Mouse (Mus musculus): ENCODE results near the gene Tcf12.
A peak's percentile ranks its signal among the peaks of the same experiment; 100 is the strongest.

The Tcf12 gene

DNA sequence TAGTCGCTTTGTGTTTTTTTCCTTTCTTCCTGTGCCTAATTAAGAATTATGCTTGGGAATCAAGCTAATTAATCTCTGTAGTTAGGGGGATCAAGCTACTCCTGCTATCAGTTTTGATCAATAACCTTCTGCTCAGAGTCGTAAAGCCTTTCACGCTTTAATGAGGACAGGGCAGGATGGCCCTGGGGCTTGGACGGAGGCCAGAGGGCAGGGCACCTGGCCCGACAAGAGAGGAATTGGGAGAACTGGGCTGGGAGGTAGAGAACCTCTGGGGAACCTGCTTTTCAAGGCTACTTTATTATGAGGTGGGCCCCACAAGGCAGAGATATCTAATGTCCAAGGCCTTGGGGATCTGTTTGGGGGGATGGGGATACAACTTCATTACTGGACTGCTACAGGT is 274.3 kb downstream of the Tcf12 start:
- DNase-seq (ENCODE audit: low read depth, low spot score) = no peak

DNA sequence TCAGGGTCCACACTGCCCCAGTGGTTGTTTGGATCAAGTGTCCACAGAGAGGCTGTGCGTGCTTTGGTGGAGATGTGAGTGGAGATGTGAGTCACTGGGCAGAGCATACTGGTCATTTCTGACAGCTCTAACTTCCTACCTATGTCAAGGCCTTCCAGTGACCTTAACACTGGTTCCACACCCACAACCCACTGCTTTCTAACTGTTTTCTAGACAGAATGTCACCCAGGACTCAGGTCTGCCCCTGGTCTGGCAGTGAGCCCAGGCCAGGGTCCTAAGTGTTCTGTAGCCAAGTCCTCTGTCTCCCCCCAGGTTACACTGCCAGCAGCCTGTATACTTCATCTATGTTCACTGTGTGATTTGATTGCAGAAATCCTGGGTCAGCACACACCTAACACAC is 275.3 kb downstream of the Tcf12 start:
- no peak for DNase-seq (ENCODE audit: low read depth, low spot score)

DNA sequence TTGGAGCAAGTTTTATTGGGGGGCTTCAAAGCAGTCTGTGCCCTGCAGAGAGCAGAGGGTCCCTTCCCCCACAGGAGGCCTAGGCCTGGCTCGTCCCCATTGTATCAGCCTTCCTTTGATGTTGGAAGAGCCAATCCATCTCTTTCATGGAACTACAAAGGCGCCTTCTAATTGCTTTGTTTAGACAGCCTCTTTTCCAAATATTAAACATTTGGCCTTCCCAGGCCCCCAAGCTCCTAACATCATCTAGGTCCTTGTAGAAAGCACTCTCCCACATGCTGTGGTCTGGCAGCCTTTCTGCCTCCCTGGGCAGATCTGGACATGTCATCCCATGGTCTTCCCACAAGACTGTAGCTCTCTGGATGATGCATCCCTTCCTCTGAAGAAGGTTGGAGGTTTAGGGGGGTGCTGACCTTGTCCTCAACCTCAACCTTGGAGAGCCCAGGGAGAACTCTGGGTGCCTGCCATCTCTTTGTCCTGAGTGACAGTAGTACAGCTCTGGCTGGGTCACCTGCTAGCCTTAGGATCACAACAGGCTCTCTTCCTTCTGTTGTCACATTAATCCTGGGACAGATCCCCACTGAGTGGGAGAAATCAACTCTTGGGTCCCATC is 276.4 kb downstream of the Tcf12 start:
- DNase-seq (ENCODE audit: low read depth, low spot score) = no peak

DNA sequence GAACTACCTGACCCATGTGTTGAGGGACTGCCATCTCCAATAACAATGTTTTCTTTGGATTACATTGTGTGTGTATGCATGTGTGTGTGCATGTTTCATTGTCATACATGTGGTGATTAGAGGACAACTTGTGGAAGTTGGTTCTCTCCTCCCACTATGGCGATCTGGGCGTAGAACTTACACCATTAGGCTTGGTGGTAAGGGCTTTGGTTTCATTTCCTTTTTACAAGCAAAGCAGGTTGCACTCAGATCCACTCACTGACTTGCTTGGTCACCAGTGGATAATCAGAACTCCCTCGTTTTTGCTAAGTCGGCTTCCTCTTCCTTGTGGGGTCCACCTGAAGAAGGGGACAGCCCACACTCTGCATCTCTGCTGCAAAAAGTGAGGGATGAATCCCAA is 277.0 kb downstream of the Tcf12 start:
- DNase-seq (ENCODE audit: low read depth, low spot score) = no peak

DNA sequence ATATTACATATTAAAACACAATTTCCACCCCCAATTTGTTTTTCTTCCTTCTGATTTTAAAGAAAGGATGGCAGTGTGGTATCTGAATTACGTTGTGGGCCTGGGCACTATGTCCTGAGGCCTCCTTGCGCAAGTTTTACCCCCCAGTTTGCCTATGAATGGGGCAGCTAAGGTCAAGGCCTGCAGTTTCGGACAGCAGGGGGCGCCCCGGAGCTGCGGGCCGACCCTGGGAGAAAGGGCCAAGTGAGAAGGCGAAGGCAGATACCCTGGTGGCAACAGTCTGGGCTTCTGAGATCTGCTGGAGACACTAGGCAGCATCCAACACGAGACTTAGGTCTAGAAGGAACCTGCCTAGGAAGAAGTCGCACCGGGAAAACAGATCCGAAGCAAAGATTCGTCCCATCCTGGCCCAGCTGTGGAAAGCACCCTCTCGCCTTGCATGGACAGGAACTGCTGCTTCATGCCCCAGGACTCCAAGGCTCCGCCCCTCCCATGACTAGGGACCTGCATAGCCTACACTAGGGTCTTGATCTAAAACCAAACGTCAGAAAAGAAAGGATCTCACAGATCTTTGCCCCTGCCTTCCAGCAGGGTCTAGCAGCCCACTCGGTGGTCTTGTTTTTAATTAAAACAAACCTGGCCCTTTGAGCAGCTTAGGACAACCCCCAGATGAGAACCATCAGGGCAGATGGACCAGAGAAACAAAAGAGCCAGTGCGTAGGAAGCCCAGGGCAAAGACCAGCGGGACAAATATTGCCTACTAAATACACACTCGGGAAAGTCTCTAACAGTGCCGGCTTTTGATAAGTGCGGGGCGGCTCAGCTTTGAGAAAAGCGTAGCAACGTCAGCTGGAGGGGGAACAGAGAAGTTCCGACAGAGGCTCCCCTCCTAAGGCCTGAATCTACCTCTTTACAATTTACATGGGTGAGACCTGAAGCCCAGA is 279.6 kb downstream of the Tcf12 start:
- DNase-seq (ENCODE audit: low read depth, low spot score) = peak; percentile 48

DNA sequence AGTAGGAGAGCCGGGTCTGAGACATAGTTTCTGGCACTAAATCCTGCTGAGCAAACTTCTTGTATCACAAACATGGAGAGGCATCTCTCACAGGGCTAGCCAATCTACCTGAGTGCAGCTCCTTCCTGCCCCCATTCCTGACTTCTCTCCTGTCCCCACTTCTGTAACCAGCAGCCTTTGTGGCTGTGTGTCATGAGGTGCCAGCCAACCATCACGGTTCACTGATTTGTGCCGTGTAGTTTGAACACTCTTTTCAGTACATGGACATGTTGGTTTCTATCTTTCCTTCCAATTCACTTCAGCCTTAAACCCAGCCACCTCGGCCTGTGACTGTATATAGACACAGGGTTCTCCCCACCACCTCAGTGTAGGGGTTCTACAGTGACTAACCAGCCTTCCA is 280.7 kb downstream of the Tcf12 start:
- DNase-seq (ENCODE audit: low read depth, low spot score) = no peak

DNA sequence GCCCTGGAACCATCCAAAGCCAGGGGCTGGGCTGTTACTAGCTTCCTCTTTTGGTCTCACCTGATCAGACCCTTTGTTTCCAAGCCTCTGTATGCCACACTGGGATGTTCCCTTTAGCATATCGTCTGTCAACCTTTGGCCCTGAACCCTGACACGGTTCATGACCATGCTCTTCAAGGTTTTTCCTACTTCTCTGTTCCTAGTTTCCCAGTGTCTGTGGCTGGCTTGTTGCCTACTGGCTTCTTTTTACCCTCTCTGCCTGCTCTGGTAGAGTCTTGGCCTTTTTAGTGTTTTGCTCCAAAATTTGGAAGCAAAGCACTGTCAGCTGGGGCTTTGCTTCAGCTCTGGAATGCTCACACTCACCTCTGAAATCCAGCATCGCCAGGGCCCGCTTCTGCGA is 281.3 kb downstream of the Tcf12 start:
- no peak for DNase-seq (ENCODE audit: low read depth, low spot score)

DNA sequence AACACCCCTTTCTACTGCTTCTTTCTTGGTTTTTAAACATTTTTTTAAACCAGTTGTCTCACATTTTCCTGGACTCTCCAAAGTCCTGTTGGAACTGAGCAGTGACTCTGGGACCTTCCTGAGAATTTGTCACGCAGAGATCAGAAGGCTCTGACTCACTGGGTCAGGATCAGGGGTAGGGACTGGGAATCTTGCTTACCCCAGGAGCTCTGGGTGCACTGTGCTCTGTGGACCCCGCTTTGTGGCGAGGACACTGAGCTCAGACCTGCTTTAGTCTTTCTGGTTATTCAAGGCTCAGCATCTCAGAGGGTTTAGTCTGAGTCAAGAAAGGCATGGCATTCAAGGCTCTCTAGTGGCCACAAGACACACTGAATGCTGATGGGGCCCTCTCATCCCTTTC is 281.9 kb downstream of the Tcf12 start:
- DNase-seq (ENCODE audit: low read depth, low spot score) = no peak

DNA sequence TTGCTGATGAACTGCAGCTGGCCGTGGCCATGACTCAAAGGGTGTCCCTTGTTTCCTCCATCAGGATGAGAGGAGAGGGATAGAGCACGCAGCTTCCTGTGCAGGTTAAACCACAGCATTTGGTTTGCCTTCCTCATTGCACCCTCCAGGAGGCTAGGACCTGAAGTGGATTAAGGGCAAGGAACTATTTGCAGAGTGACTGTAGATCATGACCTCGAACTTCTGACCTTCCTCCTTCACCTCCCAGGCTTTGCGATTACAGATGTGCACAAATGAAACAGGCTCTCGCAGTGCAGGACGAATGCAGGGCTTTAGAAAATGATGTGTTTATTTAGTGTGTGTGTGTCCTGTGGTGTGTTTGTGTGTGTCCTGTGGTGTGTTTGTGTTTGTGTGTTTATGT is 282.5 kb downstream of the Tcf12 start:
- DNase-seq (ENCODE audit: low read depth, low spot score) = no peak

DNA sequence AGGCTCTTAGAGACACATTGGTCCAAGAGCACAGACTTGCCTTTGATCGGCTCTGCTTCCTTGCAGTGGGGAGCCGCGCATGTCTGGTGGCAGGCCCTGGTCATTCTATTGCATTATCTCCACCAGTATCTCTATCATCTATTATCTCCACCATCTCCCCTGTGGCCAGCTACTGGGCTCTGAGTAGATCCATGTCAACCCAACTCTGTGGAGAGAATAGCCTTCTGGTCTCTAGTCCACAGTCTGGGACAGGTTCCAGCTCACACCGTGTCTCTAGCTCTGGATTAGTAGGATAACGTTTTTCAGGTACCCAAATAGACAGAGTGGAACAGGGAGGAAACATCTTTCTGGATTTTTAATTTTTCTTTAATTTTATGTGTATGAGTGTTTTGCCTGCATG is 284.3 kb downstream of the Tcf12 start:
- no peak for DNase-seq (ENCODE audit: low read depth, low spot score)

DNA sequence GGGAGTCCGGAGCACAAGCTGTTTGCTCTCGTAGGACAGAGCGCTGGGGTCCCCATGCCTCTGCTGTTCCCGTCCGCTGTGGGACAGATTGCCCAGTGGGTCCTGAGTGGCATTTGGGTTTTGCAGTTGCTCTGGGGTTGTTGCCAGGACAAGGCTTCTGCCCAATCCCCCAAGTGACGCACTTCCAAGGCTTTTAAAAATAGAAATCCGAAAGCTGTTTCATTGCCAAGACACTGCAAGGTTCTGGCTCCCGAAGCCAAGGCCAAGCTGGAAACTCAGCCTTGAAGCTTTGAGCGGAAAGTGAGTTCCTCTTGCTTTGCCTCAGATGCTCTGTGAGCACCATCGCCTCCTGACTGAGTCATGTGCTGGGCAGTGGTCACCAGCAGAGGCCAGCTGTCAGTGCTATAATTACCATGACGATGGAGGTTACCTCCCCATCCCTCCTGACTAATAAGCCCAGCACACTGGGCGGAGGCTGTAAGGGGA is 285.6 kb downstream of the Tcf12 start:
- DNase-seq (ENCODE audit: low read depth, low spot score) = peak; percentile 89

DNA sequence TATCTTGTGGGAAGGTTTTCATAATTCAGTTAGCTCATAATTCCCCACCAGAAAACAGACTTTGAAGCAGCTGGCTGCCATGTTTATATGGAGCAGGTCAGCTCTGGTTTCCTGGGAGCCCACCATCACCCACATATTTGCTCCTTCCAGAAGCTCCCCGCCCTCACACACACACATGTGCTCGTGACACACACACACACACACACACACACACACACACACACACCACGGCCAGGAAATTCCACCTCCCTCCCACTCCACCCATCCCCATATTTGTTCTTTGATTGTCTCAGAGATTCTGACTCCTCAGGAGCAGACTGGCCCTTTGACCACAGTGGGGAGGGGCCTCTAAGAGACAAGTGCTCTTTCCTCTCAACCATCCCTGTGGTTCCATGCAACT is 289.7 kb downstream of the Tcf12 start:
- no peak for DNase-seq (ENCODE audit: low read depth, low spot score)

DNA sequence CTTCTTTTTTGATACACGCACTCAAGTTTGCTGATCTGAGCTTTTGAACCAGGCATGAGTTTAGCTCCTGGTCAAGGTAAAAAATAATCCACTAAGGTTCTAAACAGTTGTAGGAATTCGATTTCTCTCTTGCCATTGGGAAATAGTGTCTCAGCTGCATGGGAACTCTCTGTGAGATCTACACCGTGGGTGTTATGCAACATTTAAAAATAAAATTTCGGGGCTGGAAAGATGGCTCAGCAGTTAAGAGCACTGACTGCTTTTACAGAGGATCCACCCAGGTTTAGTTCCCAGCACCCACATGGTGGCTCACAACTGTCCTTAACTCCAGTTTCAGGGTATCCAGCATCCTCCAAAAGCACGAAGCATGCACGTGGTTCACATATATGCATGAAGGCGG is 293.2 kb downstream of the Tcf12 start:
- no peak for DNase-seq (ENCODE audit: low read depth, low spot score)

DNA sequence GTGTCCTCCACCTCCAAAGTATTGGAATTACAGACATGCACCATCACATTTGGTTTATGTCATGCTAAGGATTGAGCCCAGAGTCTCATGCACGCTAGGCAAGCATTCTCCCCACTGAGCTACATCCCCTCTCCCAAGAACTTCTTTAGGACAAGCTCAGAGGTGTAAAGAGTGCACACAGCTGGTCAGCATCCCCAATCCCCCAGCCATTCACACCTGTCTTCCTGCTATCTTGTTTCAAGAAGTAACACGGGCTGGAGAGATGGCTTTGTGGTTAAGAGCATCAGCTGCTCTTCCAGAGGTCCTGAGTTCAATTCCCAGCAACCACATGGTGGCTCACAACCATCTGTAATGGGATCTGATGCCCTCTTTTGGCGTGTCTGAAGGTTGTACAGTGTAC is 295.6 kb downstream of the Tcf12 start:
- no peak for DNase-seq (ENCODE audit: low read depth, low spot score)

DNA sequence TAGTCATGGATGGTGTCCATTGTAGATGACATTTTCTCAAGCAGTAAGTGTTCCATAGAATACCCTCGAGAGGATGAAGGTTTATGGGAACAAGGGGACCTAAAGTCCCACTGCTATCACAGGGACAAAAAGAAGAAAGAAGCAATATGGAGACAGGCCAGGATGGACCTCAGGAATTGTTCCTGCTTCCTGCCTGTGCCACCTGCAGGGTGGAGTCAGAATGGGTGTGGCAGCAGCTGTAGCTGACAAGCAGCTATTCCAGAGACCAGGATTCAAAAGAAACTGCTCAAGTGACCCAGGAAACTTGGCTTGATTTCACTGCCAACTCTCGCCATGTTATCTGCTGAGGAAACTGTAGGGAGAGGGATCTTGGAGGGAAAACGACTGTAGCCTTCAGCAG is 298.1 kb downstream of the Tcf12 start:
- no peak for DNase-seq (ENCODE audit: low read depth, low spot score)

DNA sequence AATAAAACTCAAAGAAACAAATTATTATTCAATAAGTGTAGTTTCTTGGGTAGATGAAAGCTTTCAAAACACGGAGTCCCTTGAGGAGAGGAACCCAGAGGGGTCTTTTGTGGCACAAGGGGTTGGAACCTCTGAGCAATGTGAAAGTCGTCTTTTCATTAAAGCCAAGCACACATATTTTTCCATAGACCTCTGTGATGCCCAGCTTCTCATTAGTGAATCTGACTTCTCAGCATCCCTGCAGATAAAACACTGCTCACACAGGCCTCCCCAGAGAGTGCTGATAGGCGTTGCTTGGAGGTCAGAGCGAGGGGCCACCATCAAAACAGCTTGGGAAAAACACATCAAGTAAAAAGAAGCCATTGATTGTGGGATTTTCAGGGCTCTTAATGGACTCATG is 298.8 kb downstream of the Tcf12 start:
- no peak for DNase-seq (ENCODE audit: low read depth, low spot score)

DNA sequence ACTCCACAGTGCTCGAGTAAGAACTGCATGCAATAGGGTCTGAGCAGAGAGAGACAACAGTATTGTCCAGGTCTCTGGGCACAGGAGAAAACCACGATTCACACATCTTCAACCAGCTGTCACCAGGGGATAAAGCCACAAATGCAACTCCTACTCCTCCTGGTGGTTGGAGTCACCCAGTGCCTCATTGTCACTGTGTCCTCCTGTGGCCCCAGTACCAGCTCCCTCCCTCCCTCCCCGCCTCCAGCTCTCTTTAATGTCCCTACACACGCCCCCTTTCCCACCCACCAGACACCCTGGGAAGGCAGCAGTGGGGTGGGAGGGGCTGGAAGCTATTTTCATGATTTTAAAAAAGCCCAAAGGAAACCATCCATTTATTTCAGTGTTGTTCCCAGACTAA is 299.3 kb downstream of the Tcf12 start:
- DNase-seq (ENCODE audit: low read depth, low spot score) = no peak

DNA sequence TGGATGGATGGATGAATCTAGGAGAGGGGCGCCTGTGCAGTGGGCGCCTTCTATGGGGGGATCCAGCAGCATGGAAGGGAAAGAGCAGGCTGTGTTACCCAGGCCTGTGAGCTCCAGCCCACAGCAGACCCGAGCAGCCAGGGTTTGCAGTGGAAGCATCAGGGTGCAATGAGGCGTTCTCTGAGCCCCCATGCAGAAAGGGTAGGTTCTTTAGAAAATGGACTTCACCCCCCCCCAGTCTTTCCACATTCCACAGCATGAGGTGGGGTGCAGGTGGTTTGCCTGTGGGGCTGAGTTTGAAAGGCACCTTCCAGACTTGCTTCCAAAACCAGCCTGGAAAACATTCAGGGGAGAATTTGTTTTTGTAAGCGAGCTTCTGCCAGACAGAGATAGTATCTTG is 300.3 kb downstream of the Tcf12 start:
- no peak for DNase-seq (ENCODE audit: low read depth, low spot score)

DNA sequence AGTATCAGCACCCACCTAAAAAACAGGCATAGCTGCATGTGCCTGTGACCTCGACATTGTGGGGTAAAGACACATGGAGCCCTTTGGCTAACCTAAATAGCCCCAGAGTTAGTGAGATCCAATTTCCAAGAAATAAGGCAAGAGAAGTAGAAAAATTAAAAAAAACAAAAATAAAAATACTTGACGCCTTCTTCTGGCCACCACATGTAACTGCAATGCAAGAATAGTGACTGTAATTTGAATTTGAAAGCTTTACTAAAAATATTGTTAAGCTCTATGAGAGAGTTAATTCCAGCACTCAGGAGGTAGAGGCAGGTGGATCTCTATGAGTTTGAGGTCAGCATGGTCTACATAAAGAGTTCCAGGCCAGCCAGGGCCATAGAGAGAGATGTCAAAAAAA is 300.9 kb downstream of the Tcf12 start:
- DNase-seq (ENCODE audit: low read depth, low spot score) = no peak

DNA sequence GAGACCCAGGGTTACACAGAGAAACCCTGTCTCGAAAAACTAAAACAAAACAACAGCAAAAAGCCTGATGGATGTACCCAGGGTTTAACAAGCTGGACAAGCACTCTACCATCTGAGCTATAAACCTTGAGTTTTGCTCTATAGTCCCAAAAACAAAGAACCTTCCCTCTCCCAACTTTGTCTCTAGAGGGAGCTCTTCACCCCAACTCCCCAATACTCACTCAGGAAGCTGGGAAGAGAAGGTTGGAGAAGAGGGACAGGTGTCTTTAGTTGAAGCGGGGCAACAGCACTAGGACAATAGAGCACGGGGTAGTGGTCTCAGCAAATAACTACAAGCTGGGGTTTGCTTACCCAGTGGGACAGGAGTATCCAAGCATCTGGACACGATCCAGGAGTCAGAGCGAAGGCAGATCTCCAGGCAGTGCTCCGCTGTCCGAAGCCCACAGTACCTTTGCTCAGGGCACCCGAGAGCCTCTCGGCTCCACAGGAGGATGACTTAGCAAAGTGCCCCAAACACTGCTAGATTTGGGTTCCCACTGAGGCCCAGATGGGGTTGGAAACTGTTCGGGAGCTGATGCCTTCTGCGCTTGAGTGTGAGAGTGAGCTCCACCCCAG is 302.9 kb downstream of the Tcf12 start:
- peak; percentile 66 for DNase-seq (ENCODE audit: low read depth, low spot score)

DNA sequence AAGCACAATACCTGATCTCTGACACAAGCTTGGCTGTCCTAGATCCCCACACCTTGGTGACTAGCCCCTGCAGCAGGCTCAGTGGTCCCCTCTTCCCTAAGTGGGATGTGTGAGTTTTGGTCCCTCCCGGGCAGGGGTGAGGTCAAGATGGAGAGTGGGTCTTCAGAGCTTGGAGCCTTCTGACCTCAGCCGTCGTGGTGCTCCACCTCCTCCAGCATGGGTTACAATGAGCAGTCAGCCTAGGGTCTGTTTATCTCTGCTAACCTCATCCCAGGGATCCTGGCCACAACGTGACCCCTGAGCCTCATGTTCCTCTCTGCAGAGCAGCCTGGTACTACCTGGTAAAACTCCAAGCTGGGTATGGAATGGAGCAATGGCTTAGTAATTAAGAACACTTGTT is 303.9 kb downstream of the Tcf12 start:
- DNase-seq (ENCODE audit: low read depth, low spot score) = no peak

DNA sequence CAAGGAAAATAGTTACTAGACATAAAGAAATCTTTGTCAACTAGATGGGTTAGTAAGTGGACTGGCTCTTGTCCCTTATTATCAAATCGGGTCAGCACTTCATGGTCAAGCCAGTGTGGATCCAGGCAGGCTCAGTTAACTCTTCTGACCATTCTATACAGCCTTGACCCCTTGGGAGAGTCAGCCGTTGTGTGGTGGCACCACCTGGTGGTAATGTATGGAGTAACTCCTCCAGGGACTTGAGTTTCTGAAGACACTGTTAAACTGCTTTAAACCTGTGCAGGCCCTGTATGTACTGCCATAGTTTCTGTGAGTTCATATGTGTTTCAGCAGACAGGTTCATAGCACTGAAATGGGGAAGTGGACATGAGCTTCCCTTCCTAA is 305.3 kb downstream of the Tcf12 start:
- peak; percentile 89 for DNase-seq (ENCODE audit: low read depth, low spot score)
